Mouse (Mus musculus) heart, postnatal 14 days (tissue): ENCODE results near the gene Tmem156. TPM values are rescaled to one million over a fixed set of nuclear protein-coding genes. Genes with fewer than 3 reads are reported as not detected.

Experiments
- DNase-seq, 2 experiments: peaks; one replicate each; pipeline ENCODE4 v3.0.0; 2021 to 2022
- intact Hi-C: fragments of 180-260 bp; cut with DNase I; formaldehyde crosslinking; loops from one replicate; pipeline ENCODE4 v1.15.1; 2025
- total RNA-seq, 2 experiments: library from RNA; stranded (reverse); gene quantifications; 2 replicates each; pipeline ENCODE4 v1.2.3; 2021

Tmem156 gene
- total RNA-seq, 2 experiments from 2014 or later: 0.73 TPM; not detected in 1

- intact Hi-C loops: no loop called here
- DNase-seq: no peak
Observed at GRCm38 (mm10) chr5:65100002-65100401, 8.1 kb upstream of the Tmem156 start.

- intact Hi-C loops: no loop called here
- DNase-seq: no peak
Observed at GRCm38 (mm10) chr5:65097457-65097856, 5.5 kb upstream of the Tmem156 start.

GRCm38 (mm10) chr5:65096805-65097204, 4.9 kb upstream of the Tmem156 start:
- DNase-seq: no peak
- intact Hi-C loops: no loop called here

- no peak for DNase-seq
- intact Hi-C loops: no loop called here
Observed at GRCm38 (mm10) chr5:65096082-65096481, 4.2 kb upstream of the Tmem156 start.

GRCm38 (mm10) chr5:65094902-65095545, 3.1 kb upstream of the Tmem156 start:
- DNase-seq: no peak
- intact Hi-C loops: no loop called here

- DNase-seq: no peak
- intact Hi-C loops: no loop called here
Observed at GRCm38 (mm10) chr5:65093769-65094168, 1.8 kb upstream of the Tmem156 start.

- intact Hi-C loops: no loop called here
- no peak for DNase-seq
Observed at GRCm38 (mm10) chr5:65091184-65091858, 611 bp downstream of the Tmem156 start.

GRCm38 (mm10) chr5:65089707-65090106, 2.2 kb downstream of the Tmem156 start:
- no peak for DNase-seq
- intact Hi-C loops: no loop called here

GRCm38 (mm10) chr5:65086522-65086921, 5.4 kb downstream of the Tmem156 start:
- intact Hi-C loops: no loop called here
- peak; percentile 25 to 56 for DNase-seq

GRCm38 (mm10) chr5:65081836-65082235, 10.1 kb downstream of the Tmem156 start:
- intact Hi-C loops: no loop called here
- DNase-seq: no peak

- DNase-seq: no peak
- intact Hi-C loops: loop anchor here (5.0 kb wide), 1 partner anchor 132 kb away; no protein-coding TSS in a partner anchor
Observed at GRCm38 (mm10) chr5:65079881-65080280, 12.1 kb downstream of the Tmem156 start.

- DNase-seq: no peak
- intact Hi-C loops: loop anchor here (5.0 kb wide), 1 partner anchor 134 kb away; no protein-coding TSS in a partner anchor
Observed at GRCm38 (mm10) chr5:65078081-65078480, 13.9 kb downstream of the Tmem156 start.

GRCm38 (mm10) chr5:65076748-65077147, 15.2 kb downstream of the Tmem156 start:
- no peak for DNase-seq
- intact Hi-C loops: loop anchor here (5.0 kb wide), 1 partner anchor 136 kb away; no protein-coding TSS in a partner anchor

- DNase-seq: no peak
- intact Hi-C loops: loop anchor here (5.0 kb wide), 1 partner anchor 136 kb away; no protein-coding TSS in a partner anchor
Observed at GRCm38 (mm10) chr5:65076087-65076486, 15.8 kb downstream of the Tmem156 start.

GRCm38 (mm10) chr5:65074693-65075092, 17.2 kb downstream of the Tmem156 start:
- intact Hi-C loops: loop anchor here (5.0 kb wide), 1 partner anchor 138 kb away; no protein-coding TSS in a partner anchor
- peak; percentile 28 to 53 for DNase-seq

GRCm38 (mm10) chr5:65073247-65073646, 18.7 kb downstream of the Tmem156 start:
- intact Hi-C loops: no loop called here
- no peak for DNase-seq

- no peak for DNase-seq
- intact Hi-C loops: no loop called here
Observed at GRCm38 (mm10) chr5:65071689-65072118, 20.2 kb downstream of the Tmem156 start.

- DNase-seq: no peak
- intact Hi-C loops: no loop called here
Observed at GRCm38 (mm10) chr5:65069872-65070271, 22.1 kb downstream of the Tmem156 start.

- DNase-seq: no peak
- intact Hi-C loops: no loop called here
Observed at GRCm38 (mm10) chr5:65068166-65068565, 23.8 kb downstream of the Tmem156 start.

GRCm38 (mm10) chr5:65063266-65063665, 28.7 kb downstream of the Tmem156 start:
- intact Hi-C loops: no loop called here
- no peak for DNase-seq

- intact Hi-C loops: no loop called here
Observed at GRCm38 (mm10) chr5:65062236-65062635, 29.7 kb downstream of the Tmem156 start.

GRCm38 (mm10) chr5:65059806-65060205, 32.1 kb downstream of the Tmem156 start:
- DNase-seq: no peak
- intact Hi-C loops: no loop called here

More at GRCm38 (mm10) chr5:65062236-65062635, 29.7 kb downstream of the Tmem156 start:
- no peak for DNase-seq
